Mouse (Mus musculus) T-cell, adult 2 months (primary cell): ENCODE data around the gene Chga.

Experiments
- DNase-seq: peaks from one replicate; pipeline ENCODE4 v3.0.0; 2022; ENCODE audit warnings: low spot score

The Chga gene

GRCm38 (mm10) chr12:102557372-102557771, 2.6 kb downstream of the Chga start:
- no peak for DNase-seq

DNA sequence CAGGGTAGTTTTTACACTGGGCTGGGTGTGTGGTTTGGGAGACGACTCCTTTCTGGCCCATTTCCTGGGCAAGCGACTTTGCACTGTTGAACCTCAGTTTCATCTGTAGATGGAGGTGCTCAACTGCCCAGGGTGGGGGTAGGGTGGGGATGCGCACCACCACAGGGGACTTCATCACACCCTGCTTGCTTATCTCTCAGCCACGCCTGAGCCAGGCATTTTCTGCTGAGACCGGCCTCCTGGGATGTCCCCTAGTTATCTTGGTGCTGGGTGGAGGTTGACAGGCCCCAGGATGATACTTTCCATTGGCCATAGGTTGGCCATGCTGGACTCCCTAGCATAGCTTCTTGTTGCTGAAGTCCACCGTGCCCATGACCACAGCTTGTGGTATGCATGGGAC, 10.3 kb downstream of the Chga start:
- DNase-seq = no peak

DNA sequence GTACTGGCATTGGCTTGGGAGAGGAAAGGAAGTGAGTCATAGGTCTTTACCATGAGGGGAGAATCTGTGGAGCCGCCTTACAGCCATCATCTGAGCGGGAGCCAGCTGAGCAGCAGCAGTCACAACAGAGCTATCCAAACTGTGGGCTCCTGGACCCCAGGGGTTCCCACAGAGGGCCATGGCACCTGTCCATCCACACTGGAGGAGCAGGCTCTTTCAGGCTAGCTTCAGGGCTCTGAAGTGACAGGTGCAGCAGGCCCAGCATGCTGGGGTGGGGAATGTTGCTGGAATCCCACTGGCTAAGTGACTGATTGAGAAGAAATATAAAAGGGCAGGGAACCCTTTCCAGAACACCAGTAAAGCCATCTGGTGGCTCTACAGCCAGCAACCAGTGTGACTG, 12.2 kb downstream of the Chga start:
- no peak for DNase-seq

GRCm38 (mm10) chr12:102568219-102568618, 13.4 kb downstream of the Chga start:
- no peak for DNase-seq

GRCm38 (mm10) chr12:102570111-102570510, 15.3 kb downstream of the Chga start:
- no peak for DNase-seq

- DNase-seq = no peak
Measured at GRCm38 (mm10) chr12:102570734-102571133, 16.0 kb downstream of the Chga start.

GRCm38 (mm10) chr12:102571666-102572065, 16.9 kb downstream of the Chga start:
- no peak for DNase-seq

DNA sequence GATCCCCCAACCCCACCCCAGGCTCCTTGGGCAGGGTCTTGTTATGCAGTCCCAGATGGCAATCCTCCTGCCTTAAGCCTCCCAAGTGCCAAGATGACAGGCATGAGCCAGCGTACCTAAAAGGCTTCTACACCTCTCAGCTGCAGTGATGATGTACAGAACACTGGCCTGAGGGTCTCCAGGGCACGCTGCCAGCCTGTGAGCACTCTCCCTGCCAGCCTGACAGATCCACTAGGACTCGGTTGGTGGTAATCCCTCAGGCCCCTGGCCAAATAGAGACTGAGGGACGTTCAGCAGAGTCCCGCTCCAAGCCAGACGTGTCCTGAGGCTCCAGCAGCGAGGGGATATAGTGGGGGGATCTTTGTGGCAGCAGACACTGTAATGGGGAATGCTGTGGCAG, 18.3 kb downstream of the Chga start:
- no peak for DNase-seq

DNA sequence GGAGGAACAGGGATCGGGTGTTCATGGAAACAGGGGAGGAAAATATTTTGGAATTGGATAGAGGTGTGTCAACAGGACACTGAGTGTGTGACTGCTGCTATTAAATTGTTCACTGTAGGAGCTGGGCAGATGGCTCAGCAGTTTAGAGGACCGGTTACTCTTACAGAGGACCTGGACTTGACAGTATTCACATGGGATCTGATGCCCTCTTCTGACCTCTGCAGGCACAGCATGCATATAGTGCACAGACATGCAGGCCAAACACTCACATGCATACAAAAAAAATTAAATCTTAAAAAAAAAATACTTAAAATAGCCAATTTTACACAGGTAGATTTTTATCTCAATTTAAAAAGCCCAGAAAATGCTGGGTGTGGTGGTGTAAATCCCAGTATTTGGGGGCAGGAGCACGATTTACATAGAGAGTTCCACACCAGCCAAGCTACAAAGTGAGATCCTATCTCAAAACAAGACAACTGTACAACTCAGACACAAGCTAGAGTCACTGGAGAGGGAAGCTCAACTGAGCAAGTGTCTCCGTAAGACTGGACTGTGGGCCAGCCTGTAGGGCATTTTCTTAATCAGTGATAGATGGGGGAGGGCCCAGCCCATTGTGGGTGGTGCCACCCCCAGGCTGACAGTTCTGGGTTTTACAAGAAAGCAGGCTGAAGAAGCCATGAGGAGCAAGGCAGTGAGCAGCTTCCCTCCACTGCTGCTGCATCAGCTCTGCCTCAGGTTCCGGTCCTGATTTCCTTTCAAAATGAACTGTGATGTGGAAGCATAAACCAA, 21.0 kb downstream of the Chga start:
- DNase-seq = no peak

- DNase-seq = no peak
Measured at GRCm38 (mm10) chr12:102576659-102577398, 22.1 kb downstream of the Chga start.

DNA sequence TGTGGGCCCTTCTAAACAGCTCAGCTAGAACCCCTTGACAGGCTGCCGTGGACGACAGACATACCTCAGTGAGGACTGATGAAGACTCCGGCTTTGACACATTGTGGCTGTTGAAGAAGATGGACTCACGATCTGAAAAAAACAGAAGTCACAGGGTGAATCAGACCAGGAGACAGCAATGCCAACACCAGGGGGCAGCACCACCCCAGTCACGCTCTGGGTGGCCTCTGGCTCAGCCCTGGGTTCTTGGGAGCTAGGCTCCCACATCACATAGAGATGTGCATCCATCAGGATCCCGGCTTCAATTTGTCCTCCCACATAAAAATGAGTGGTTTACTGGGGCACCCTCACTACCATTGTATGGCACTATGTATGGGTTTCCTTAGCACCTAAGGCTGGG, 24.3 kb downstream of the Chga start:
- peak; percentile 57 for DNase-seq

DNA sequence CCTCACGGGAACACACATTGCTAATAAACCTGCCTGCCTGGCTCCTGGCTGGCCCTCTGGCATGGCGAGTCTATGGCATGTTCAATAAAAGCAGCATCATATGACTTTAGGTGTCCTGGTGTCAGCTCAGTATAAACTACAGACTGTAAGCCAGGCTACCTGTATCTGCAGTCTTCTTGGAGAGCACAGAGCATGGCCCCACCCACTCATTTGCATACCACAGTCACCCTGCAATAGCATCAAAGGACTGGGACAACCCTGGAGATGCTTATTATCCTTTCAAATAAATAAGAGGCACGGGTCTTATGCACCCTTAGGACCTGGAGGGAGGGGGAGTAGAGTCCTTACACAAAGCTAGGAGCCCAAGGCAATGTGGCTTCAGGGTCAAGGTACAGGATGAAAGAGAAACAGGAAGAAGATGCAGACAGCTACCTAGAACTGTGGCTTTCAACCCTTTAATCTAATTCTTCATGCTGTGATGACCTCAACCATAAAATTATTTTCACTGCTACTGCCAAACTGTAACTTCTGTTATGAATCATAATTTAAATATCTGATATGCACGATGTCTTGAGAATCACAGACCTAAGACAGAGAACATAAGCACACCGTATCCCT, 26.9 kb downstream of the Chga start:
- DNase-seq = peak; percentile 9

DNA sequence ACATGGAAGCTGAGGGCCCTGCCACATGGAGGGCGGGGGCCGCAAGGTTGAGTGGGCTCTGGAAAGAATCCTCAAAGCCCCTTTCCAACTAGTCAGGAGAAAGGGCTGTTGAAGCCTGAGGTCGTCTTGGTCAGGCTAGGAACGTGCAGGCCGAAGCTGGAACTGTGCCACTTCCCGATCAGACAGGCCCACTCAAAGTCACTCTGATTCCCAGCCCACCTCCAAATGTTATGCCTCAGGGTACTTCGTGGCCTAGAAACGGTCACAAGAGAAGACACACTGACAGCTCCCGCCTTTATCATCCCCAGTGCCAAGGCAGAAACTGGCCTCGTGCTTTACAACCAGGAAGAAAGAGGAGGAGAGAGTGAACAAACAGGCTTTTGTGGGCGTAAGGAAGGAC, 27.7 kb downstream of the Chga start:
- no peak for DNase-seq

DNA sequence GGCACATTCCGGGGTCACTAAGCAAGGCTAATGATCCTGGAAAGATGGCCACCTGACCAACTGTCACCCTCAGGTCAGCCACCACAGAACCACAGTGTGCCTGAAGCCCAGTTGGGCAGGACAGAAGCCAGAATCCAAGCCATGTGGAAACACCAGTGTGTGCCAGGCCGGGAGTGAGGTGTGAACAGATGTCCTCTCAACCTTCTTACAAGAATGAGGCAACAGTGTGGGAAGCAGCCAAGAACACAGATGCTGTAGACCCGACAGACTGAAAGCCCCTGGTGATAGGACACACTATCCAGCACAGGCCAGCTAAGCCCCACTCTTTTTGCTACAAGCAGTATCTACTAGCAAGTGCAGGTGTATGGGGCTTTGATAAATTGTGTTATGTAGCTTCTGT, 30.6 kb downstream of the Chga start:
- no peak for DNase-seq

DNA sequence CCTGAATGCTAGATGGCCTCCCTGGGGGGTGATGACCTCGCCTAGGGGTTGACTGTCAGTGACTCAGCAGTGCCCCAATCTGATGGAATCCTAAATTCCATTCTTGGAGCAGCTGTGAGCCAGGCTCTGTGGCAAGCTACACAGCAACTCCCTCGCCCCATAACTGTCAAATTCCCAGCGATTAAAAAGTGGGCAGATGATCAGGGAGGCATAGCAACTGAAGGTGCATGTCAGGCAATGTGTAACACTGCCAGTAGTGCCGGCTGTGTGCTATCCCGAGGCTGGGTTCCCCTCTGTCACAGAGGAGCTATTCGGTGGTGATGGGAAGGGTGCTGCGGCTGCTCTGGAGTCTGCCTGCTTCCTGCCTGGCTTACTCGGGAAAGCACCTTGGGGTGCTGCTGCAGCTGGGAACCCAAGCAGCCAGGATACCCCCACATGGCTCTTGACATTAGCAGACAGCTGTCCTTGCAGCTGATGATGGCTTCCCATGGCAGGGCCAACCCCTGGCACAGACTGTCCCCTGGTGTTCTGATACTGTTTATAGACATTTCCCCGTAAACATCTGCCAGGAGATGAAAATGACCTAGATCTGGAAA, 31.6 kb downstream of the Chga start:
- no peak for DNase-seq

DNA sequence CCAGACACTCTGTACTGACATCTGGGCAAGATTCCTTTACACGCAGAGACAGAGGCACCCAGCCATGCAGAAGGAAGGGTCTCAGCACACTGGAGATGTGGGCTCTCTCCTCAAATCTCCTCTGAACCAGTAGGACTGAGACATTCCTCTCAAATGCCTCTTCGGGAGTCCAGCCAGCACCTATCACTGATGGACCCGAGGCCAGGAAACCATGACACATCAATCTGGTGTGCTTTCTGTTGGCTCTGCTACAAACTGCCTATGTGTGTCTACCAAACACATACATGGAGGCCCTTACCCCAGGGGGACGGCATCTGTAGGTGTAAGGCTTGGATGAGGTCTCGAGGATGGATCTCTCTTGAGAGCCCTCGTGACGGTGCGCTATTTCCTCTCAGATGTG, 32.3 kb downstream of the Chga start:
- no peak for DNase-seq

DNA sequence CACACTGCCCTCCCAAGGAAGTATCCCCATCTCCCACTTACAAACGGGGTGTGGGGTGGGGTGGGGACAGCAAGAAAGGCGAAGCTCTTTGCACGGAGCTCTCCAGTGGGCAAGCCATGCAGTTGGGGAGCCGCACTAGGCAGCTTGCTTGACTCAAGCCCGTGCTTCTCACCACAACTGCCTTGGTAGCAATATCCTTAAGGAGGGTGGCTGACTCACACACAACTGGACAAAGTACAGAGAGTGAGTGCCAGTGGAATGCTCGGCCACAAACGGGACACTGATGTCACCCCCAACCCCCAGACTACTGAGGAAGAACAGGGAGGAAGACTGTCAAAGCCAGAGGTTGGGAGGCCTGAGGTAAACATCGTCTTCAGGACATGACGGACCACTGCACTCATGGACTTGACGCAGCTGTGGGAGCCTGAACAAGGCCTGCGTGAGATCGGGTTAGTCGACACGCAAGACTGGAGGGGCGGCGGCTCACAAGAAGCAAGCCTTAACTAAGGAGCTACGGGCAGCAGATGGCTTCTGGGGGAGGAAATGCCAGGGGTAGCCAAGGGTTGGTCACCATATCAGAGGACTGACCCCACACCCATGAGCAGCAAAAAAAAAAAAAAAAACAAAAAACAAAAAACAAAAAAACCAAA, 36.1 kb downstream of the Chga start:
- DNase-seq = no peak

- no peak for DNase-seq
Measured at GRCm38 (mm10) chr12:102593699-102594098, 38.9 kb downstream of the Chga start.

DNA sequence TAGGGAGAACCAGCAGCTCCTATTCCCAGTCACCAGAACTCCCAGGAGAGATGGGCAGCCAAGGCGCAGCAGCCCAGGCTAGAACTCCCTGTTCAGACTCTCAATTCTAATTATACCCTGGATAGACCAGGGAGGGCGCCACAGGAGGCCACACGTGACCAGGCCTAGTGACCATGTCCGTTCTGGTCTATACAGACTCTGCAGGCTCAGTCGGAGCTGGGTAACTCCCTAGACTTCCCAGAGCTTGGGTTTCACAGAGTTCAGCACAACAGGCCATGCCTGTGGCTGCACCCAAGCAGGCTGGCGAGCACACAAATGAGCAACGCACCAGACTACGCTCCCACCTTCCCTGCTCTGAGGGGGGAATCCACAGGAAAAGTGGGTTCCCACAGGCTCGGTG, 39.9 kb downstream of the Chga start:
- DNase-seq = no peak

- DNase-seq = peak; percentile 23
Measured at GRCm38 (mm10) chr12:102596410-102596809, 41.6 kb downstream of the Chga start.

DNA sequence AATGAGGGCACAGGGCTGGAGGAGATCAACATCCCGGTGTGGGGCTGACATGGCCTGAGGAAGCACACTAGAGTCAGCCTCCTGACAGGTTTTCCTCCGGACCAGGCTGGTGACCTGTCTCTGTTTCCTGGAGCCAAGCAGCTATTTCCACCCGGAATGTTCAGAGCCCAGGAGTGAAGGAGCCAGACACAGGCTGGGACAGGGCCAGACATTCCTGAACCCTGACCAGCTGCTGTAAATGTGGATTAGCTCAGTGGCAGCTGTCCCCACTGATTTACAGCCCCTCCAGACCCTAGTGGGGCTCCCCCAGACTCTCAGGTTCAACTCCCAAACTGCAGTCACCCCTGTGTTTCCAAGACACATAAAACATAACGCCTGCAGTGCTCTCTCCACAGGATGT, 42.7 kb downstream of the Chga start:
- DNase-seq = no peak

DNA sequence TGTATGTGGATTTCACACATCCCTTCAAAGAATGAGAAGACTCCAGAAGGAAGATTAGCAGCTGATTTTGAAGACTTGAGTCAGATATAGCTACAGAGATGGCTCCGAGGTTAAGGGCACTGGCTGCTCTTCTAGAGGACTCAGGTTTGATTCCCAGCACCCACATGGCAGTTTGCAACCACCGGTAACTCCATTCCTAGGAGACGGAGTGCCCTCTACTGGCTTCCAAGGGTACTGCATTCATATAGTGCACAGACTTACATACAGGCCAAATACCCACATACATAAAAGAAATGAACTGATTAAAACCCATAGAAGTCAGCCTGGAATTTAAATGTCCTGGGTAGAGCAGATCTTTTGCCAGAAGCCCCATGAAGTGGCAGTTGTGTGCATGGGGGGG, 43.8 kb downstream of the Chga start:
- no peak for DNase-seq
